Mouse (Mus musculus) embryonic fibroblast, embryonic 13.5 days (primary cell): Measurements from ENCODE around the gene Mrpl30. TPM values are rescaled to one million over a fixed set of nuclear protein-coding genes. Genes with fewer than 3 reads are reported as not detected.

Source experiments
- H3K27ac ChIP-seq: 2 replicates; pipeline ENCODE4 v1.5.1; 2012; ENCODE audit warnings: low read length, control low read depth, inconsistent platforms; ENCODE audit not compliant: insufficient read depth
- H3K4me1 ChIP-seq: 2 replicates; pipeline ENCODE4 v1.6.1; 2011; ENCODE audit warnings: low read length; ENCODE audit not compliant: control insufficient read depth, insufficient read depth
- H3K4me3 ChIP-seq: 2 replicates; pipeline ENCODE4 v1.5.1; 2011; ENCODE audit warnings: mild to moderate bottlenecking, control low read depth, low read length; ENCODE audit not compliant: insufficient read depth
- CTCF ChIP-seq: IDR thresholded peaks from 2 replicates; pipeline ENCODE4 v1.5.1; 2011; ENCODE audit warnings: mild to moderate bottlenecking, control low read depth, low read length, moderate library complexity, borderline replicate concordance; ENCODE audit not compliant: insufficient read depth
- POLR2A ChIP-seq: IDR thresholded peaks from 2 replicates; pipeline ENCODE4 v1.6.1; 2011; ENCODE audit warnings: low read depth, mild to moderate bottlenecking, control low read depth, low read length, moderate library complexity
- polyA plus RNA-seq: library from polyadenylated mRNA; stranded (reverse); fragments of >200 nt; gene quantifications from 2 replicates; pipeline ENCODE4 v1.2.4, GENCODE M21; 2011; ENCODE audit warnings: low read depth; ENCODE audit not compliant: missing spikeins, insufficient read length

Mrpl30 gene
- polyA plus RNA-seq, 1 experiment = 204 TPM

DNA sequence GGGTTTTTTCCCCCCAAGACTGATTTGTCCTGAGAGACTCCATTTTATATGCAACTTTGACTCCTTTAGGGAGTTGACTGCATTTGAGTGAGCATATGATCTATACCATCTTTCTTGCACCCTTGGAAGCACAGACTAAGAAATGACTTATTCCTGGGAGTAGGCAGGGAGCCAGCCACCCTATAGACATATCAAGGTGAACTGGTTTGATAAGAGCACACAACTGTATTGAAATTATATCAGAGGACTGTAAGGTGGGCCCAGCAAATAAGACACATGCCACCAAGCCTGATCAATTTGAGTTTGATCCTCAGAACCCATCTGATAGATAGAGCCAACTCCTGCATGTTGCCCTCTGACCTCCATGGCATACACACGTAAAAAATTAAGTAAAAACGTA lies 20.9 kb upstream of the Mrpl30 start:
- TF ChIP-seq CTCF (no peak), POLR2A (no peak)
- Histone ChIP-seq H3K27ac (no peak overlapping the region), H3K4me3 (no peak overlapping the region)

DNA sequence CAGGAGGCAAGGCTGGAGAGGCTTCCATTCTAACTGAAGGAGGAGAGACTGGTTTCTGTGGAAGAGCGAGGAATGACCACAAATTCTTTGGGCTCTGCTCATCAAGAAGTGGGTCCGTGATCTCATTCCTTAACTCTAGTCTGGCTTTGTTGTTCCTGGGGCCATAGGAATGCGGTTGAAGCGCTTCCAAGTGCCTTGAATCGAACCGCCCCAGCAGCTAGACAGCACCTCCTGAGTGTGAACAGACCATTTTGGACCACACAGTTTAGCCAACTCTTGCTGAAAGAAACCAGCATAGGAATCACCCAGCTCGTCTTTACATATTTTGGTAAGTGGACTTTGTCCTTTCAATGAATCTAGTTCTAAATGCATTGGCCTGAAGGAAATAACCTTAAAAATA lies 18.6 kb upstream of the Mrpl30 start, which contains the start of gene Lipt1:
Gene Lipt1, plus strand, starts transcription at position 35 of the 400 bp plus-strand sequence.
- peak within 1 kb of the TSS; percentile 95 for H3K27ac ChIP-seq
- H3K4me1 ChIP-seq = peaks cover 4% of the 10 kb centered on the region
- H3K4me3 ChIP-seq = peak within 1 kb of the TSS; percentile 83
- TF ChIP-seq POLR2A (no peak; the same call in 1 of the 2 replicates), CTCF (no peak)

More for the DNA sequence above, 20.9 kb upstream of the Mrpl30 start:
- peaks cover 6% of the 10 kb centered on the region for H3K4me1 ChIP-seq

DNA sequence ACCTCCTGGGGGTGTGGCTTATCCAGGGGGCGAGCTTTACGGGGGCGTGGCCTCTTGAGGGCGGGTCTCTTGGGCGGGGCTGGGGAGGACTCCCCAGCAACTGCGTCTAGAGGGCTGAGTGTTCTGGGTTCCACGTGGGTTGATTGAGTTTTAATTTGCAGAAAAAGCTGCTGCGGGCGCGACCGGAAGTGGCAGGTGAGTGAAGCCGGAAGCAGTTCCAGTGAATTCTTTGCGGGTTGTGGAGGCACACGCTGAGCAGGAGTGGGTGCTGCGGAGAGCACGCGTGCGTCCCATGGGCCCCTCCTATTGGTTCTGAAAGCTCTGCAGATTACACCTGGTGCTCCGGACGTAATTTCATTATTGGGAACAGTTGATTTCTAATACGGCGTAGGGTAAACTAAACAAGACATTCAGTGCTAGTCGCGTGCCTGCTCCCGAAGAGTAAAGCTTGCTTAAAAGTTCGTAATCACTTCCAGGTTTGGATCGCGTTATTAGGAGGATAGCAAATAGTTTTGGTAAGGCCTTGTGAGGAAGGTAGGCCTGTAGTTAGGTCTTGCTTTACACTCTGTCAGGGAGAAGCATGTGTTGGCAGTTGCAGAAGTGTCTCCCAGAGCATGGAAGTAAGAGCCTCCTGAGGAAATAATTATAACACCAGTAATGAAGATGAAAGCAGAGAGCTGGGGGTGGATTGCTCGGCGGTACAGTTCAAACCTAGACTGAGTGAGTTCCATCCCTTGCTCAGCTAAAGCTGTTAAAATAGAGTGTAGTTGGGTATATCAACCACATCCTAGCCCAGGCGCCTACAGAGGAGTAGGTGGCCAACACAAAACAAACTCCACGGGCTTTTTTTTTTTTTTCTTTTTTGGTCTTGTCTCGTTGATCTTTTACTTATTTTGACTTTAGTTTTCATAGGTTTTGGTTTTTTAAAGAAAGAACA lies 17.9 kb upstream of the Mrpl30 start:
- peak overlapping the region; percentile 83 for H3K4me3 ChIP-seq
- TF ChIP-seq CTCF (no peak), POLR2A (peak; percentile 55)
- H3K4me1 ChIP-seq = peaks cover 4% of the 10 kb centered on the region
- H3K27ac ChIP-seq = peak overlapping the region; percentile 95

- TF ChIP-seq CTCF = no peak
- no peak for TF ChIP-seq POLR2A
- H3K27ac ChIP-seq = peak overlapping the region; percentile 23; the same call in 1 of the 2 replicates
- peaks cover 4% of the 10 kb centered on the region for H3K4me1 ChIP-seq
- H3K4me3 ChIP-seq = peak overlapping the region; percentile 83
Observed at GRCm38 (mm10) chr1:37873157-37873556, 17.1 kb upstream of the Mrpl30 start.

DNA sequence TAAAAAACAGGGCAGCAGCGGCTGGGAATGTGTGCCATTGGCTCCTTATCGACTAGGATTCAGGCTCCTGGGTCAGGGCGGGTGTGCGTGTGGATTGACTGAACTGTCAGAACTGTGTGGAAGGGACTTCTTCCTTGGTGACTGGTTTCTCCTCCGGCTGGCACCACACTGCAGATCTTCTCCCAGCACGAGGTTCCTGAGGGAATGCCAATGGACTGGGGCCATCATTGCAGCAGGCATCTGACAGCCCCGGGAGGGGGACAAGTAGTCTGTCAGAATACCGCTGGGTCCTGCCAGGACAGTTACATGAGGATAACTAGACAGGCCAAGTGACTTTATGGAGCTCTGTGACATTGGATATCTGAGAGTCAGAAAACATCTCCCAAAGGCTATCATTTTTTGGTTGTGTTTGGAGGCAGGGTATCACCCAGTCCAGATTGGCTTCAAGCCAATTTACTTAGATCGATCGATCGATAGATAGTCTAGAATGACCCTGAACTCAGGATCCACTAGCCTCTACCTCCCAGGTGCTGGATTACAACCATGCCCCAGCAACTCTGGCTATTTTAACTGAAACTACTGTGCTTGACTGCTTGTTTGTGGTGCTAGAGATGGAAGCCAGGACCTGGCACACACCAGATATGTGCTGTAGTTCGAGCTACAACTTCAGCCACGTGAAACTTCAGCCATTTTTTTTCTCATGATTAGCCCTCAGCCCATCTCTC lies 12.4 kb upstream of the Mrpl30 start:
- Histone ChIP-seq H3K4me1 (no peaks in the 10 kb centered on the region), H3K4me3 (no peak overlapping the region), H3K27ac (no peak overlapping the region)
- TF ChIP-seq POLR2A (no peak), CTCF (no peak)

GRCm38 (mm10) chr1:37883411-37883810 lies 6.9 kb upstream of the Mrpl30 start:
- no peak overlapping the region for H3K27ac ChIP-seq
- TF ChIP-seq CTCF (no peak), POLR2A (no peak)
- 0 out of 2 replicates have a peak, but pooled peaks cover 2% of the 10 kb centered on the region for H3K4me1 ChIP-seq
- H3K4me3 ChIP-seq = no peak overlapping the region

DNA sequence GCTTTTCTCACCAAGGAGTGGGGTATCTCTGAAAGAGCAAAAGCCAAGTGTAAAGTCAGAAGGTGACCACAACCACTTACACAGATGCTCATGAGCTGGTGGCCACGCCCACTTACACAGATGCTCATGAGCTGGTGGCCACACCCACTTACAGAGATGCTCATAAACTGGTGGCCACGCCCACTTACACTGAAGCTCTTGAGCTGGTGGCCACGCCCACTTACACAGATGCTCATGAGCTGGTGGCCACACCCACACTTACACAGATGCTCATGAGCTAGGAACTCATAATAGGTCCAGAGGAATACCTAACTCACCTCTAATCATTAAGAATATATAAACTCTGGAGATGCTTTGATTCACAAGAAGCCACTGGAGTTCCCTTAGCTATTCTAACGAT lies 5.8 kb upstream of the Mrpl30 start:
- Histone ChIP-seq H3K27ac (no peak overlapping the region), H3K4me3 (no peak overlapping the region), H3K4me1 (peaks cover 5% of the 10 kb centered on the region; the same call in 1 of the 2 replicates)
- TF ChIP-seq POLR2A (no peak), CTCF (no peak)

- no peak overlapping the region for H3K27ac ChIP-seq
- H3K4me3 ChIP-seq = peak overlapping the region; percentile 85
- TF ChIP-seq CTCF (no peak), POLR2A (no peak)
- peaks cover 9% of the 10 kb centered on the region for H3K4me1 ChIP-seq
Observed at GRCm38 (mm10) chr1:37889206-37889605, 1.1 kb upstream of the Mrpl30 start.

DNA sequence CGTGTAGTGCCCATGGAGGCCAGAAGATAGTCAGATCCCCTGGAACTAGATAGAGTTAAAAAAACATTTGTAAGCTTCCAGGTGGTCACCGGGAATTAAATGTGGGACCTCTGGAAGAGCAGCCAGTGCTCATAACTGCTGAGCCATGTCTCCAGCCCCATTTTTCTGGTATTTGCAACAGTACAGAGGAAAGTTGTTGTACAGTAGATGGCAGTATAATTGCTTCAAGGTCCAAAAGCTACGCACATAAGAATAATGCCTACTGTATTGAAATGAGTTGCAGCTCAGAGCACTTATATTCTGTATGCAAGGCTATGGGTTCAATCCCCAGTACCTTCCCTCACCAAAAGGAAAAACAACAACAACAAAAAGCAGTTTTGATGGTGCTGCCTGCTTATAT lies 1.1 kb downstream of the Mrpl30 start:
- TF ChIP-seq CTCF (no peak), POLR2A (no peak)

More for the DNA sequence above, 1.1 kb downstream of the Mrpl30 start:
- H3K4me3 ChIP-seq = peak overlapping the region; percentile 85
- H3K27ac ChIP-seq = no peak overlapping the region
- H3K4me1 ChIP-seq = peaks cover 12% of the 10 kb centered on the region
